Mouse (Mus musculus) thymus, postnatal 4 days (tissue): ENCODE measurements around the gene Scaf1.

Experiments
- DNase-seq: peaks from one replicate; pipeline ENCODE4 v3.0.0; 2021

Gene Scaf1

GRCm38 (mm10) chr7:45013366-45014095 is 2.6 kb downstream of the Scaf1 start:
- DNase-seq: no peak

GRCm38 (mm10) chr7:45012824-45013223 is 3.3 kb downstream of the Scaf1 start:
- no peak for DNase-seq

- no peak for DNase-seq
Measured at GRCm38 (mm10) chr7:45012011-45012410, 4.2 kb downstream of the Scaf1 start.

GRCm38 (mm10) chr7:45008411-45008810 is 7.8 kb downstream of the Scaf1 start:
- DNase-seq: no peak

GRCm38 (mm10) chr7:45007846-45008245 is 8.3 kb downstream of the Scaf1 start:
- no peak for DNase-seq

- no peak for DNase-seq
Measured at GRCm38 (mm10) chr7:45007141-45007540, 9.0 kb downstream of the Scaf1 start.

GRCm38 (mm10) chr7:45006503-45006902 is 9.7 kb downstream of the Scaf1 start:
- DNase-seq: no peak

GRCm38 (mm10) chr7:45005321-45005992 is 10.7 kb downstream of the Scaf1 start:
- DNase-seq: no peak

GRCm38 (mm10) chr7:45004546-45004945 is 11.6 kb downstream of the Scaf1 start:
- DNase-seq: no peak

GRCm38 (mm10) chr7:45002440-45002839 is 13.7 kb downstream of the Scaf1 start:
- DNase-seq: no peak

- no peak for DNase-seq
Measured at GRCm38 (mm10) chr7:45000539-45001114, 15.5 kb downstream of the Scaf1 start.

GRCm38 (mm10) chr7:44999753-45000152 is 16.4 kb downstream of the Scaf1 start:
- DNase-seq: no peak

GRCm38 (mm10) chr7:44998501-44998955 is 17.6 kb downstream of the Scaf1 start, which contains the start of gene Bcl2l12:
Bcl2l12 (minus strand) TSS chr7:44998712.
- peak; percentile 53 for DNase-seq

GRCm38 (mm10) chr7:44997940-44998428 is 18.2 kb downstream of the Scaf1 start:
- no peak for DNase-seq

- peak; percentile 98 for DNase-seq
Measured at GRCm38 (mm10) chr7:44997231-44997939, 18.8 kb downstream of the Scaf1 start, which contains the start of gene Irf3. Irf3 (plus strand) TSS chr7:44997648.

GRCm38 (mm10) chr7:44996672-44997071 is 19.5 kb downstream of the Scaf1 start:
- DNase-seq: peak; percentile 37

- no peak for DNase-seq
Measured at GRCm38 (mm10) chr7:44986879-44987718, 29.1 kb downstream of the Scaf1 start.

- DNase-seq: peak; percentile 93
Measured at GRCm38 (mm10) chr7:44986192-44986878, 29.8 kb downstream of the Scaf1 start, which contains the start of gene Prmt1. Prmt1 (minus strand) TSS chr7:44986568.

- DNase-seq: peak; percentile 75
Measured at GRCm38 (mm10) chr7:44985595-44986191, 30.5 kb downstream of the Scaf1 start.

- no peak for DNase-seq
Measured at GRCm38 (mm10) chr7:44984833-44985164, 31.4 kb downstream of the Scaf1 start.
